Comparison of ENCODE assay signal across 25 mouse cellular contexts in genomic region chr16:55801629-55802028, GRCm38 (mm10). TPM values are rescaled to one million over a fixed set of nuclear protein-coding genes. Genes with fewer than 3 reads are reported as not detected.
DNase-seq lines count a peak whose midpoint lies in the region; ATAC-seq lines count a peak whose summit lies in the region.
"Had no signal": no experiment of that assay in that cellular context is flagged by ENCODE, and none has a peak within 500 bp of the region (broad histone marks: within the 10 kb centered on the region; RNA-seq: fewer than 3 reads in every experiment).

No protein-coding gene starts in this region.

- no peak for ATAC-seq in midbrain, embryonic 11.5 days (ENCODE audit: low FRiP score)
- no peak for ATAC-seq in midbrain, embryonic 13.5 days
- peak; percentile 33; the same call in 1 of the 2 replicates for ATAC-seq in granulocyte monocyte progenitor cell, adult 5-6 weeks (replicated peaks; ENCODE audit: poor library complexity, severe bottlenecking)
- ATAC-seq in monocyte, adult 5-6 weeks (replicated peaks; ENCODE audit: insufficient number of reproducible peaks, low FRiP score, low TSS enrichment, poor library complexity, severe bottlenecking) = peak; percentile 52
- ATAC-seq: activated CD4-positive, CD25-positive, alpha-beta regulatory T cell, adult 4 months; forebrain, embryonic 15.5 days; forebrain, postnatal 0 days; Patski had no signal

- no peaks in the 10 kb centered on the region for H3K4me1 ChIP-seq in midbrain, embryonic 11.5 days (ENCODE audit: control insufficient read depth, insufficient read depth, low read length)
- H3K4me1 ChIP-seq in midbrain, embryonic 13.5 days (replicated peaks) = no peaks in the 10 kb centered on the region
- H3K4me1 ChIP-seq: embryonic facial prominence, embryonic 13.5 days; embryonic facial prominence, embryonic 15.5 days; forebrain, embryonic 10.5 days; forebrain, embryonic 12.5 days; forebrain, embryonic 15.5 days had no signal

- WGBS in midbrain, embryonic 11.5 days = 93% methylated on average over 1 of the region's 1 CpGs
- WGBS in midbrain, embryonic 13.5 days = 92% methylated on average over 1 of the region's 1 CpGs

- H3K27me3 ChIP-seq in midbrain, embryonic 11.5 days (ENCODE audit: control insufficient read depth, insufficient read depth, low read length) = no peaks in the 10 kb centered on the region
- H3K27me3 ChIP-seq in midbrain, embryonic 13.5 days = no peaks in the 10 kb centered on the region
- H3K27me3 ChIP-seq: embryonic facial prominence, embryonic 13.5 days; embryonic facial prominence, embryonic 15.5 days; forebrain, embryonic 12.5 days; forebrain, embryonic 15.5 days; Patski had no signal

- H3K9me3 ChIP-seq in midbrain, embryonic 11.5 days (ENCODE audit: control insufficient read depth, low read length) = no peaks in the 10 kb centered on the region
- H3K9me3 ChIP-seq in midbrain, embryonic 13.5 days = no peaks in the 10 kb centered on the region
- H3K9me3 ChIP-seq: embryonic facial prominence, embryonic 13.5 days; embryonic facial prominence, embryonic 15.5 days; forebrain, embryonic 10.5 days; forebrain, embryonic 12.5 days; forebrain, embryonic 15.5 days had no signal

- H3K4me3 ChIP-seq in midbrain, embryonic 11.5 days (ENCODE audit: low read depth, low read length) = no peak overlapping the region
- no peak overlapping the region for H3K4me3 ChIP-seq in midbrain, embryonic 13.5 days (replicated peaks)
- H3K4me3 ChIP-seq: embryonic facial prominence, embryonic 13.5 days; embryonic facial prominence, embryonic 15.5 days; erythroblast, embryonic 14.5 days; forebrain, embryonic 10.5 days; forebrain, embryonic 12.5 days; forebrain, embryonic 15.5 days had no signal

- H3K36me3 ChIP-seq in midbrain, embryonic 11.5 days (ENCODE audit: control insufficient read depth, insufficient read depth, low read length) = no peaks in the 10 kb centered on the region
- no peaks in the 10 kb centered on the region for H3K36me3 ChIP-seq in midbrain, embryonic 13.5 days
- H3K36me3 ChIP-seq: embryonic facial prominence, embryonic 13.5 days; embryonic facial prominence, embryonic 15.5 days; forebrain, embryonic 10.5 days; forebrain, embryonic 12.5 days; forebrain, embryonic 15.5 days had no signal

- no peak overlapping the region for H3K27ac ChIP-seq in midbrain, embryonic 11.5 days (ENCODE audit: low read depth, low read length)
- no peak overlapping the region for H3K27ac ChIP-seq in midbrain, embryonic 13.5 days
- H3K27ac ChIP-seq: embryonic facial prominence, embryonic 13.5 days; embryonic facial prominence, embryonic 15.5 days; forebrain, embryonic 10.5 days; forebrain, embryonic 12.5 days; forebrain, embryonic 15.5 days had no signal

- H3K9ac ChIP-seq in midbrain, embryonic 11.5 days (ENCODE audit: low read length) = no peak overlapping the region
- H3K9ac ChIP-seq in midbrain, embryonic 13.5 days (replicated peaks) = no peak overlapping the region
- H3K9ac ChIP-seq: embryonic facial prominence, embryonic 13.5 days; embryonic facial prominence, embryonic 15.5 days; forebrain, embryonic 12.5 days; forebrain, embryonic 15.5 days; forebrain, postnatal 0 days had no signal

- H3K4me2 ChIP-seq in midbrain, embryonic 11.5 days = no peak overlapping the region
- no peak overlapping the region for H3K4me2 ChIP-seq in midbrain, embryonic 13.5 days (replicated peaks)
- H3K4me2 ChIP-seq: embryonic facial prominence, embryonic 13.5 days; embryonic facial prominence, embryonic 15.5 days; forebrain, embryonic 12.5 days; forebrain, embryonic 15.5 days had no signal

- peak; percentile 23 for DNase-seq in midbrain, embryonic 11.5 days (ENCODE audit: low spot score, missing footprints)
- DNase-seq in layer of hippocampus, postnatal 10 days (ENCODE audit: low spot score in 2 of 2) = no peak
- DNase-seq in frontal cortex, postnatal 25 days (ENCODE audit: low spot score in 2 of 2) = no peak
- DNase-seq in spleen, adult 12 weeks (ENCODE audit: low spot score) = no peak
- DNase-seq: adrenal gland, adult 8-10 months; adrenal gland, postnatal 14 days; adrenal gland, postnatal 36 days; cerebellum, adult 11-12 months; cerebellum, adult 2 months; cerebellum, adult 9-10 months; cerebellum, postnatal 10 days; cerebellum, postnatal 25 days; embryo, embryonic 11 days; forebrain, postnatal 0 days had no signal

RNA-seq across cellular contexts. Expression of gene Nfkbiz, which starts 37.1 kb away (rescaled TPM):
- 1.3 and 1.8 TPM in 2 replicates for polyA plus RNA-seq in midbrain, embryonic 11.5 days (2014; fragmentation: Nextera tagmentation; extraction: Ambion mirVana)
- 0.89 and 0.98 TPM in 2 replicates for polyA plus RNA-seq in midbrain, embryonic 13.5 days (2015; fragmentation: Nextera tagmentation; extraction: Ambion mirVana)
- total RNA-seq in granulocyte monocyte progenitor cell, adult 5-6 weeks (2014; fragmentation: Nextera tagmentation) = 3.4 and 5.0 TPM in 2 replicates
- 16.2 and 16.4 TPM in 2 replicates for total RNA-seq in granulocyte monocyte progenitor cell, adult 5-6 weeks (2017)
- 280 to 361 TPM (median 306 TPM) in 3 replicates for total RNA-seq in monocyte, adult 5-6 weeks (2017)
- total RNA-seq in layer of hippocampus, postnatal 10 days (2021) = 1 to 10 TPM; 4.4 to 4.5 TPM

Comparison
In these comparisons a context has a peak if more than half of its experiments do, and no peak if none do; other contexts are left out.
1. ATAC-seq: peak in granulocyte monocyte progenitor cell, adult 5-6 weeks (single experiment) and monocyte, adult 5-6 weeks (single experiment); none in midbrain, embryonic 11.5 days (single experiment) and midbrain, embryonic 13.5 days (single experiment).
2. RNA of gene Nfkbiz, which starts 37.1 kb away (total RNA-seq): 280 to 361 TPM in monocyte, adult 5-6 weeks; 3.4 to 16.4 TPM in granulocyte monocyte progenitor cell, adult 5-6 weeks and 4.4 to 4.5 TPM in layer of hippocampus, postnatal 10 days; every median in the first group is over 10 times any median in the second.